Mouse (Mus musculus): ENCODE results near the gene Anapc2. TPM values are rescaled to one million over a fixed set of nuclear protein-coding genes. Genes with fewer than 3 reads are reported as not detected.

The Anapc2 gene
- total and polyA plus RNA-seq, 3 experiments = 13.0 to 55.2 (median 14.5) TPM

DNA sequence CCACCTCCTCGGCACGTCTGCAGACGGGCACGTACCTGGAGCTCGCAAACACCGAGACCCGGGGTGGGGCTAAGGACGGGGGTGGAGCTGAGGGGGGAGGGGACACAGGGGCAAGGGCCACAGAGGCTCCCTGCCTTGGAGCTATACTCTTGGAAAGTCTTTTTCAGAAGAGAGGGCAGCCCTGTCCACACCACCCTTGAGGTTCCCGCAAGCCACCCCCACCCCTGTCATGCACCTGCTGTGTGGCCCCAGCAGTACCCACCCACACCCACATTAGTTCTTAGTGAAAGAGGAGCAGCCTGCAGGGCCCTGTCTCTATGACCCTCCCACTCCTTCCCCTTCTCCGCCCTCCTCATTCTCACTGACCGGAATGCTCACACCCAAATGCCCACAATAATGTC, 39.2 kb downstream of the Anapc2 start:
- no peaks in the 10 kb centered on the region for H3K36me3 ChIP-seq (replicated peaks in 1 of 2; ENCODE audit: control insufficient read depth in 1 of 2, insufficient read depth in 1 of 2, low read length in 1 of 2)
- no peak for DNase-seq (ENCODE audit: extremely low read depth)
- dilution Hi-C loops (cut with MboI; ENCODE audit: extremely low pct_ligation_motif_present, extremely low pct_unique_long_range_greater_than_20kb, low sequenced_read_pairs) (no loop called here), in situ Hi-C loops (cut with MboI; ENCODE audit: low pct_ligation_motif_present, low pct_unique_long_range_greater_than_20kb, low sequenced_read_pairs) (no loop called here)
- peak overlapping the region; percentile 54 for H3K4me2 ChIP-seq (ENCODE audit: insufficient read depth, low read depth, poor library complexity, severe bottlenecking)
- peaks cover 93% of the 10 kb centered on the region for H3K27me3 ChIP-seq (replicated peaks)
- TF ChIP-seq EP300 (IDR thresholded peaks at IDR 0.05; ENCODE audit: low read length) (no peak), ETS1 (conservative IDR thresholded peaks at IDR 0.05; ENCODE audit: low read depth, low read length) (no peak), POLR2AphosphoS2 (IDR thresholded peaks at IDR 0.05; ENCODE audit: low read depth, low read length) (no peak), ZKSCAN1 (IDR thresholded peaks at IDR 0.05; ENCODE audit: borderline replicate concordance, low read depth, low read length) (no peak), CHD2 (IDR thresholded peaks at IDR 0.05; ENCODE audit: low read length) (no peak), MEF2A (IDR thresholded peaks at IDR 0.05; ENCODE audit: borderline replicate concordance, low read depth, low read length) (no peak), MAX (IDR thresholded peaks at IDR 0.05; ENCODE audit: low read length) (no peak), USF2 (conservative IDR thresholded peaks at IDR 0.05; ENCODE audit: low read depth, low read length) (no peak), MAFK (IDR thresholded peaks at IDR 0.05; ENCODE audit: insufficient replicate concordance, low read length) (no peak), MYC (IDR thresholded peaks at IDR 0.05; ENCODE audit: low read depth, low read length) (no peak), IRF4 (IDR thresholded peaks at IDR 0.05; ENCODE audit: low read depth, low read length) (no peak), HCFC1 (IDR thresholded peaks at IDR 0.05; ENCODE audit: low read depth, low read length) (no peak), NELFE (IDR thresholded peaks at IDR 0.05; ENCODE audit: low read depth, low read length) (no peak)
- H3K9me3 ChIP-seq (replicated peaks; ENCODE audit: low read length) = no peaks in the 10 kb centered on the region
- no peak overlapping the region for H3K4me3 ChIP-seq (replicated peaks in 1 of 3; ENCODE audit: low read depth in 2 of 3, low read length in 2 of 3, poor library complexity in 1 of 3)
- no peak overlapping the region for H3K27ac ChIP-seq (ENCODE audit: insufficient read depth, low read depth)
- no peak overlapping the region for H3K9ac ChIP-seq (ENCODE audit: insufficient read depth, low read depth)
- H3K79me2 ChIP-seq (replicated peaks; ENCODE audit: control insufficient read depth, extremely low read depth, insufficient read depth, poor library complexity, severe bottlenecking) = no peaks in the 10 kb centered on the region
- peaks cover 0 to 5% of the 10 kb centered on the region in 2 experiments; a peak in 1 of 4 replicates for H3K4me1 ChIP-seq (ENCODE audit: control insufficient read depth in 1 of 2, insufficient read depth in 2 of 2)

DNA sequence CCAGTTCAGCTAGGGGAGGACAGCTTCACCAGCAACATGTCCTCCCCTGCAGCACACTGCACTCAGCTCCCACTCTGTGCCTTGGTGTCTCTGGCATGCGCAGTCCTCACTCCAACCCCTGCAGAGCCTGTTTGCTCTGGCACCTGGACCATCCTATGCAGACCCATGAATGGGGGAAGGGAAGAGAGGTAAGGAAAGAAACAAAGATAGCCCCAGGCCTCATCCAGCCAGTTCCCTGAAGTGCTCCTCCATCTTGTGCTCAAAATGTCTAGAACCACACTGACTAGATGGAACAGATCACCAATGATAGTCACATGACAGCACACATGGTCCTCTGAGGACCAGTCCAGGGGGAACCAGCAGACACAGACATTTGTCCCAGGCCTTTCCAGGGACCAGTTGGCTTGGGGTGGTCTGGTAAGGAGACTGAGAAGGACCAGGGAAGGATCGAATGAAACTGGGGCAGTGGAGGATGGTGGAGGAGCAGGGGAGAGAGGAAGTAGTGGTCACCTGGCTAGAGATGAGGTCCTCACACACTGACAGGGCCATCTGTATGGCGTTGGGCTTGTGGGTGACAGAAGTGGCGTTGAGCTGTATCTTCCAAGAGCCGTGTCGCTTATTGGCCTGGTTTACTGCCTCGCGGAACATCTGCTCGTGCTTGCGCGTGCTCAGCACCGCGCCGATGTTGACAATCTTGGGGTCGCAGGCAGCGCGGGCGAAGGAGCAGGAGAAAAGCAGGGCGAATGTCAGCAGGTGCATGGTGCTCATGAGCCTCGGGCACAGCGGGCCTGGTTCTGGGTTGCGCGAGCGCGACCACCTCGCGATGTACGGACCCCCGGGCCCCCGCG, 46.1 kb downstream of the Anapc2 start:
- in situ Hi-C loops (cut with MboI; ENCODE audit: low pct_ligation_motif_present, low pct_unique_long_range_greater_than_20kb, low sequenced_read_pairs) (no loop called here), dilution Hi-C loops (cut with MboI; ENCODE audit: extremely low pct_ligation_motif_present, extremely low pct_unique_long_range_greater_than_20kb, low sequenced_read_pairs) (no loop called here)
- Histone ChIP-seq H3K4me3 (replicated peaks in 1 of 3; ENCODE audit: low read depth in 2 of 3, low read length in 2 of 3, poor library complexity in 1 of 3) (no peak overlapping the region), H3K27me3 (replicated peaks) (peaks cover 67% of the 10 kb centered on the region), H3K4me2 (ENCODE audit: insufficient read depth, low read depth, poor library complexity, severe bottlenecking) (no peak overlapping the region), H3K9me3 (replicated peaks; ENCODE audit: low read length) (peaks cover 5% of the 10 kb centered on the region), H3K36me3 (replicated peaks in 1 of 2; ENCODE audit: control insufficient read depth in 1 of 2, insufficient read depth in 1 of 2, low read length in 1 of 2) (no peaks in the 10 kb centered on the region), H3K9ac (ENCODE audit: insufficient read depth, low read depth) (no peak overlapping the region), H3K79me2 (replicated peaks; ENCODE audit: control insufficient read depth, extremely low read depth, insufficient read depth, poor library complexity, severe bottlenecking) (no peaks in the 10 kb centered on the region), H3K4me1 (ENCODE audit: control insufficient read depth in 1 of 2, insufficient read depth in 2 of 2) (peaks cover 4 to 5% of the 10 kb centered on the region in 2 experiments; a peak in 3 of 4 replicates), H3K27ac (ENCODE audit: insufficient read depth, low read depth) (no peak overlapping the region)
- no peak for DNase-seq (ENCODE audit: extremely low read depth)
- no peak for TF ChIP-seq ZMIZ1 (IDR thresholded peaks at IDR 0.05; ENCODE audit: low read depth, low read length)
- TF ChIP-seq USF1 (IDR thresholded peaks at IDR 0.05; ENCODE audit: low read depth, low read length) = no peak
- TF ChIP-seq MAZ (IDR thresholded peaks at IDR 0.05; ENCODE audit: low read depth, low read length) = no peak
- TF ChIP-seq POLR2AphosphoS2 (IDR thresholded peaks at IDR 0.05; ENCODE audit: low read depth, low read length) = no peak
- no peak for TF ChIP-seq NELFE (IDR thresholded peaks at IDR 0.05; ENCODE audit: low read depth, low read length)
- TF ChIP-seq ELF1 (IDR thresholded peaks at IDR 0.05; ENCODE audit: low read depth, low read length) = no peak
- no peak for TF ChIP-seq UBTF (IDR thresholded peaks at IDR 0.05; ENCODE audit: low read depth, low read length)
- TF ChIP-seq MAX (IDR thresholded peaks at IDR 0.05; ENCODE audit: low read length) = no peak
- TF ChIP-seq TBP (conservative IDR thresholded peaks at IDR 0.05; ENCODE audit: low read depth, low read length) = no peak
- no peak for TF ChIP-seq KAT2A (IDR thresholded peaks at IDR 0.05; ENCODE audit: insufficient replicate concordance, low read length)
- TF ChIP-seq MYC (IDR thresholded peaks at IDR 0.05; ENCODE audit: low read depth, low read length) = no peak

Measured in CH12.LX (cell line).